Mouse (Mus musculus) erythroid progenitor cell, adult 5-6 weeks (primary cell): ENCODE results near the gene Lpin3. TPM values are rescaled to one million over a fixed set of nuclear protein-coding genes. Genes with fewer than 3 reads are reported as not detected.

Experiments used
- ATAC-seq: replicated peaks from 2 replicates; pipeline ENCODE4 v1.8.0; 2016; ENCODE audit warnings: moderate number of reproducible peaks, mild to moderate bottlenecking, moderate TSS enrichment, inconsistent platforms; ENCODE audit not compliant: poor library complexity, low FRiP score, severe bottlenecking
- total RNA-seq, 2 experiments: library from RNA; stranded (forward) in 1 of 2; stranded (reverse) in 1 of 2; fragments of 150-400 nt in 1 of 2; fragments of 186-747, 209-891 nt in 1 of 2; gene quantifications; 2 replicates each; pipeline versions ENCODE4 v1.2.3 to v1.2.4; 2015 to 2017; ENCODE audit warnings: low replicate concordance in 2 of 2

Lpin3 gene
- total RNA-seq, 2 experiments from 2014 or later: not detected

DNA sequence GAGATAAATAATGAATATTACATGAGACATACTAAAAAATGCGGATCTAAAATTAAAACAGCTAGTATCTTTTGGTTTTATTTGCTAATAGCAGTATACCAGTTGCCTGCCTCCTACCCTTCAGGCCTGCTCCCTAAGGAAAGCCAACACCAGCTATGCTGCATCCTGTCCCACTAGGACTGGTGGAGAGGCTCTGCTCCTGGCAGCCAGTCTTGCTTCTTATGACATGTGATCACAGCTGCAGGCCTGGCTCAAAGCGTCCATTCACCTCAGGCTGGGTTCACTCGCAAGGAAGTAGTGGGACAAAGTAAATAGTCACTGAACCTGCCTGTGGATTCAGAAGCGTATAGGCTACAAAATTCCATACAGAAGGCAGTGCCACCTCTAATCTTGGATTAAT, 3.4 kb downstream of the Lpin3 start:
- ATAC-seq: no peak

- ATAC-seq: no peak
These were observed 4.4 kb downstream of the Lpin3 start for GRCm38 (mm10) chr2:160884830-160885229.

GRCm38 (mm10) chr2:160886221-160886620, 5.8 kb downstream of the Lpin3 start:
- no peak for ATAC-seq

DNA sequence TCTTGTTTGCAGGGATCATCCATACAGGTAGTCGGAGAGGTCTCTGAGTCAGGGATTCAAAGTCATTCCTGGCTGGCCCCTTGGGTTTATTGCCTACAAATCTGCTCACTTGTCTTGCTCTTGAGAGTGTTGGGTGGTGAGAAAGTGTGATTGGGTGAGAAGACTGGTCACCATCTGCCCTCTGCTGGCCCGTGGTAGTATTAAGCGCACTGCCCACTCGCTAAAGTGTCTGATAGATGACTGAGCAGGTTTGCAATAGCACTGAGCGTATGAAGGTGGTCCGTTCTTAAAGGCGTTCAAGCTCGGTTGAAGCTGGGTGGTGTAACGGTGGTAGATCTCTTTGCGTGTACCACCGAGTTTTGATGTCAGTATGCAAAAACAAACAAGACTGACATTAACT, 6.8 kb downstream of the Lpin3 start:
- ATAC-seq: peak; percentile 75

- no peak for ATAC-seq
These were observed 7.4 kb downstream of the Lpin3 start for GRCm38 (mm10) chr2:160887859-160888258.

- no peak for ATAC-seq
These were observed 10.6 kb downstream of the Lpin3 start for GRCm38 (mm10) chr2:160891045-160891444.

DNA sequence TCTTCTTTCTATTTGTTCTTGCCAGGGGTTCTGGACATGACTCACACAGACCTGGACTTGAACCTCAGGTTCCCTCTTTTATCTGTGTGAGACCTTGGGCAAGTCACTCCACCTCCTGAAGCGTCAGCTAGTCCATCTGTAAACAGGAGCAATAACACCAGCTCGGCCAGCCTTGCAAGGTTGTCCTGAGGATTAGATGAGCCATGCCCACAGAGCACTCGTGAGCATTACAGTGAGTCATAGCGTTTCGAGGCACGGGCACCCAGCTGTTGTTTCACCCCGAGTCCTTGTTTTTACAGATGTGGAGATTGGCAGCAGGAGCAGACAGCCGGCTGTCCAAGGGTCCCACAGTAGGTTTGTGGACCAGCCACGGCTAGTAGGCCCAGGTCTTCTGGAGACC, 11.2 kb downstream of the Lpin3 start:
- no peak for ATAC-seq

- no peak for ATAC-seq
These were observed 21.4 kb downstream of the Lpin3 start for GRCm38 (mm10) chr2:160901656-160902412.

DNA sequence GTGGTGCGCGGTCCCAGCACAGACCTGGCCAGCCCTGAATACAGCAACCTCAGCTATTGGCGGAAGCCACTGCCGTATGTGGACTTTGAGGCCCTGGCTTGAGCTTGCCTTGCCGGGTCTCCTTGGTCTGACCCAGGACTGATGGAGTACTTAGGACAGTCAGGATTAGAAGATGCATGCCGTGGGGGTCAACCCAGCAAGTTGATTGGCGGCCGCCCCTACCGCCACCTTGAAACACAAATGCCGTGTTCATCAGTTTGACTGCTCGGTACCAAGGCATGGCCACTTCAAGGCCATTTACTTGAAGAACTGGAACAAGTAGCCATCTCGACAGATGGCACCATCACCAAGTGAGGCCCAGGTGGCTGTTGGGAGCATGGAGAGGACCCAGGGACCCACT, 24.8 kb downstream of the Lpin3 start:
- ATAC-seq: no peak

GRCm38 (mm10) chr2:160906101-160906500, 25.6 kb downstream of the Lpin3 start:
- ATAC-seq: no peak

DNA sequence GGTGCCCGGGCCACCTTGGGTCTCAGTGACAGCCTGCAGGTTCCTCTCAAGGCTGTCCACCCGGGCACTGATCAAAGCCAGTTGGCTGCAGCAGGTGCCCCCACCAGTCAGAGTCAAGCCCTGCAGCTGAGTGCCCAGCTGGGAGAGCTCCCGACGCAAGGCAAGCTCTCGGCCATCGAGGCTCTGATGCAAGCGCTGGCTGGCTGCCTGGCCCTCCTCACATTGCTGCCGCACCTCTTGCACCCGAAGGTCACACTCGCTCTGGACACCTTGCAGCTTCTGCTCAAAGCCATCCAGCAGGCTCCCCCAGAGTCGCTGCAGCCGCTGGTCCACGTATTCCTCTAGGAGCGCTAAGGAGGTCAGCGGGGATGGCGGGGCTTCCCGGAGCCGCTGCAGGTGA, 28.1 kb downstream of the Lpin3 start:
- no peak for ATAC-seq

GRCm38 (mm10) chr2:160910633-160911032, 30.2 kb downstream of the Lpin3 start:
- ATAC-seq: no peak

- no peak for ATAC-seq
These were observed 31.2 kb downstream of the Lpin3 start for GRCm38 (mm10) chr2:160911558-160912201.

GRCm38 (mm10) chr2:160912231-160912671, 31.8 kb downstream of the Lpin3 start, which contains the start of gene Emilin3:
Gene Emilin3, minus strand, starts transcription at chr2:160912328.
- no peak for ATAC-seq

DNA sequence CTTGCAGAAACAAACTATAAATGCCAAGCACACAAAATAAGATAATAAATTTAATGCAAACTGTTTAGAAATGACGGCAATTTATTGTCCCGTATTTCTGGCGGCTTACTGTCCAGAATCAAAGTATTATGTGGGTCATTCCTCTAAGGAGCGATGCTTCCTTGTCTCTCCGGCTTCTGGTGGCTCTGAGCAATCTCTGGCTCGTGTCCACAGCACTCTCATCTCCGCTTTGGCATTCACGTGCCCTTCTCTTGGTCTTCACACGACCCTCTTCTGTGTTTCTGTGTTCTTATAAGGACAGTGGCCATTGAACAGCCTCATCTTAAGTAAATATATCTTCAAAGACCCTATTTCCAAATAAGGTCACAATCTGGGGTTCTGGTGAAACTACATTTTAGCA, 34.2 kb downstream of the Lpin3 start:
- no peak for ATAC-seq

DNA sequence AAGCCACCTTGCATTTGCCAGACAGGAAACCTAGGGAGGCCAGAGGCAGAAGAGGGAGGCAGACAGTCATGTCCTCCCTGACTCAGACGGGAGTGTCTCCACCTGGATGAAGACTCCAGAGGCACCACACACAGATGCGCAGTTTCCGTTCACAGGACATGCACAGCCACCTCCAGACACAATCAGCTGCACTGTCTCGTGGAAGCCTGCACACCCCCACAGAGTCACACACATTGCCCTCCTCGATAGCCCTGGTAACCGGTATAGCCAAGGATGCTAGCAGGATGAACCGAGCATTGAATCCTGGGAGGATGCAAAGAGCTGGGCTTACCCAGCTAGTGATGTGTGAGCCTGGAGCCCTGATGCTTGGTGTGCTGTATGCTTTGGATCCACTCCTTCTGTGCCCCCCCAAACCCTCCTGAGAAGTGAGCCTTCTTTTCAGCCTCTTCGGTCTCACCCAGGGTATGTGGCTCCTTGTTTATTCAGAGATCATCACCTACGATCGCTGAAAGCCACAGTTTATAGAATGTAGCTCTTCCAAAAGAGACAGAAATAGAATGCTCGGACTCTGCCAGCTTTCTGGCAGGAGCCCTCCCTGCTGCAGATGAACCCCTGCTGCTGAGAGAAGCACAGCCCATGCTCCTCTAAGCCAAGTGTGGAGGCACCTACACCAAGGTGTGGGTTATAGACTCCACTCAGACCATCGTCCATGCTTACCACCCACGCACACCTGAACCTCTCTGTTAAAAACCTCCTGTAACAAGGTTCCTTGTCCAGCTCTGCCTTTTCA, 35.5 kb downstream of the Lpin3 start:
- no peak for ATAC-seq

GRCm38 (mm10) chr2:160916714-160917113, 36.2 kb downstream of the Lpin3 start:
- no peak for ATAC-seq

- no peak for ATAC-seq
These were observed 36.8 kb downstream of the Lpin3 start for GRCm38 (mm10) chr2:160917313-160917712.

DNA sequence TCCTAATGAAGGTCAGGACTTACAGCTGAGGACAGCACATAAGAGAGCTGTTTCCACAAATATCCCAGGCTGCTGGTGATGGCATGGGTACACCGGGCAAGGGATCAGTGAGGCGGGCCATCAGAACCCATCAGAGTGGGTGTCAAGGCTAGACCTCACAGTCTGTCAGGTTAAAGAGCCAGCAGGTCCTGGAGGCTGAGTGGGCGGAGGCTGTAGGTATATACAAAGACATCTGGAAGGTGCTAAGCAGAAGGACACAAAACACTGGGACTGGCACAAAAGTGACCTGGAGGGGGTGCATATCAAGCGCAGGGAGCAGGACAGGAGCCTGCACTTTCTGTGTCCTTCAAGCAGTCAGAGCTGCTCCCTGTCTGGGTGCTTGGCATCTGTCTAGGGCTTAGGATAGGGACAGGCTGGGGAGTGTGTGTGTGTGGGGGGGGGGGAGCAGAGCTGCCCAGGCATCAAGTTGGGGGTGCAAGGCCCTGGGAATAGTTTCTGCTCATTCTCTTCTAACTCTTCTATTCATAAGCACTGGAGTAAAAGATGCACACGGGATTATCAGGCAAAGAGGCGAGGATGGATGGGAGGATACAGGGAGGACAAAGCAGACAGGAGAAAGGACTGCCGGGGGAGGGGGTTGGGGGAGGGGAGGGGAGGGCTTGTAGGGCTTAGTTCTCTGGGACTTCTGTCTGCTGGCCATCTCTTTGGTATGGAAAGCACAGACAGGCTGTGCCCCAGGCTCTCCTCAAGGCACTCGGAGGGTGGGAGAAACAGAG, 37.9 kb downstream of the Lpin3 start:
- ATAC-seq: no peak

- ATAC-seq: no peak
These were observed 38.4 kb downstream of the Lpin3 start for GRCm38 (mm10) chr2:160918930-160919215.
